Comparison of ENCODE assay signal across 9 mouse cellular contexts in genomic region chr15:91046506-91046905, GRCm38 (mm10). TPM values are rescaled to one million over a fixed set of nuclear protein-coding genes. Genes with fewer than 3 reads are reported as not detected.
DNase-seq lines count a peak whose midpoint lies in the region; ATAC-seq and TF ChIP-seq lines count a peak whose summit lies in the region.
"Had no signal": no experiment of that assay in that cellular context is flagged by ENCODE, and none has a peak within 500 bp of the region (broad histone marks: within the 10 kb centered on the region; RNA-seq: fewer than 3 reads in every experiment).

No protein-coding gene starts in this region.

- no peak for DNase-seq in forebrain, postnatal 0 days
- no peak for DNase-seq in right cerebral cortex, adult 18-20 months
- no peak for DNase-seq in layer of hippocampus, adult 9-10 months (ENCODE audit: low spot score)
- DNase-seq in thymus, adult 2 months: no peak
- DNase-seq: cerebellum, adult 11 months had no signal

- H3K4me1 ChIP-seq in intestine, postnatal 0 days (replicated peaks; ENCODE audit: control insufficient read depth, insufficient read depth, low read length): no peaks in the 10 kb centered on the region
- H3K4me1 ChIP-seq in intestine, embryonic 16.5 days (ENCODE audit: control insufficient read depth, insufficient read depth, low read length): 0 out of 2 replicates have a peak, but pooled peaks cover 5% of the 10 kb centered on the region
- H3K4me1 ChIP-seq in forebrain, postnatal 0 days (ENCODE audit: insufficient read depth): peaks cover 20% of the 10 kb centered on the region; the same call in 1 of the 2 replicates
- H3K4me1 ChIP-seq in liver, embryonic 12.5 days: 0 out of 2 replicates have a peak, but pooled peaks cover 9% of the 10 kb centered on the region
- peaks cover 44% of the 10 kb centered on the region for H3K4me1 ChIP-seq in neural tube, embryonic 13.5 days (replicated peaks)
- no peaks in the 10 kb centered on the region for H3K4me1 ChIP-seq in thymus, adult 2 months (replicated peaks; ENCODE audit: control insufficient read depth, insufficient read depth, low read length)

- no peak for TF ChIP-seq CTCF in intestine, postnatal 0 days (IDR thresholded peaks at IDR 0.05; ENCODE audit: low read depth)
- no peak for TF ChIP-seq CTCF in forebrain, postnatal 0 days (IDR thresholded peaks at IDR 0.05; ENCODE audit: low read depth)
- no peak for TF ChIP-seq CTCF in thymus, adult 2 months (IDR thresholded peaks at IDR 0.05; ENCODE audit: borderline replicate concordance, control insufficient read depth, extremely low read depth, insufficient read depth, low read length, poor library complexity)

- no peak overlapping the region for H3K9ac ChIP-seq in intestine, postnatal 0 days (ENCODE audit: low read depth, low read length)
- no peak overlapping the region for H3K9ac ChIP-seq in intestine, embryonic 16.5 days (ENCODE audit: low read depth, low read length)
- no peak overlapping the region for H3K9ac ChIP-seq in forebrain, postnatal 0 days
- no peak overlapping the region for H3K9ac ChIP-seq in liver, embryonic 12.5 days
- no peak overlapping the region for H3K9ac ChIP-seq in neural tube, embryonic 13.5 days

- no peak overlapping the region; the same call in 1 of the 2 replicates for H3K4me2 ChIP-seq in intestine, postnatal 0 days (replicated peaks; ENCODE audit: low read depth)
- no peak overlapping the region for H3K4me2 ChIP-seq in intestine, embryonic 16.5 days (ENCODE audit: low read depth, low read length)
- peak overlapping the region; percentile 18 for H3K4me2 ChIP-seq in forebrain, postnatal 0 days (ENCODE audit: low read depth)
- H3K4me2 ChIP-seq in liver, embryonic 12.5 days: no peak overlapping the region
- peak overlapping the region; percentile 80; the same call in 1 of the 2 replicates for H3K4me2 ChIP-seq in neural tube, embryonic 13.5 days

- H3K27me3 ChIP-seq in intestine, postnatal 0 days (replicated peaks; ENCODE audit: control insufficient read depth, insufficient read depth, low read length): no peaks in the 10 kb centered on the region
- H3K27me3 ChIP-seq in intestine, embryonic 16.5 days (replicated peaks; ENCODE audit: control insufficient read depth, insufficient read depth, low read length): no peaks in the 10 kb centered on the region
- no peaks in the 10 kb centered on the region for H3K27me3 ChIP-seq in forebrain, postnatal 0 days (ENCODE audit: insufficient read depth, low read length)
- H3K27me3 ChIP-seq in liver, embryonic 12.5 days (replicated peaks): peaks cover 23% of the 10 kb centered on the region
- no peaks in the 10 kb centered on the region for H3K27me3 ChIP-seq in neural tube, embryonic 13.5 days
- no peaks in the 10 kb centered on the region; the same call in 1 of the 2 replicates for H3K27me3 ChIP-seq in thymus, adult 2 months (ENCODE audit: control insufficient read depth, insufficient read depth, low read length)

- peak; percentile 52; the same call in 1 of the 2 replicates for ATAC-seq in intestine, postnatal 0 days
- ATAC-seq in intestine, embryonic 16.5 days: no peak
- ATAC-seq in forebrain, postnatal 0 days: no peak
- peak; percentile 48 for ATAC-seq in liver, embryonic 12.5 days
- no peak for ATAC-seq in neural tube, embryonic 13.5 days (ENCODE audit: low read depth)

- WGBS in intestine, postnatal 0 days: 54% methylated on average over 8 of the region's 8 CpGs
- 60% methylated on average over 8 of the region's 8 CpGs for WGBS in intestine, embryonic 16.5 days
- 44% methylated on average over 8 of the region's 8 CpGs for WGBS in forebrain, postnatal 0 days
- 68% methylated on average over 8 of the region's 8 CpGs for WGBS in liver, embryonic 12.5 days (ENCODE audit: insufficient replicate concordance)
- WGBS in neural tube, embryonic 13.5 days: 68% methylated on average over 8 of the region's 8 CpGs
- WGBS in thymus, adult 2 months: 81% methylated on average over 8 of the region's 8 CpGs

- H3K9me3 ChIP-seq in intestine, postnatal 0 days (ENCODE audit: control insufficient read depth): no peaks in the 10 kb centered on the region
- H3K9me3 ChIP-seq in intestine, embryonic 16.5 days (ENCODE audit: control insufficient read depth, low read length): no peaks in the 10 kb centered on the region
- H3K9me3 ChIP-seq in forebrain, postnatal 0 days (ENCODE audit: low read length): no peaks in the 10 kb centered on the region
- H3K9me3 ChIP-seq in liver, embryonic 12.5 days (replicated peaks): no peaks in the 10 kb centered on the region
- H3K9me3 ChIP-seq in neural tube, embryonic 13.5 days: no peaks in the 10 kb centered on the region

- no peak for TF ChIP-seq POLR2A in thymus, adult 2 months (IDR thresholded peaks at IDR 0.05; ENCODE audit: control insufficient read depth, extremely low read depth, insufficient read depth, low read length, poor library complexity)

- H3K27ac ChIP-seq in intestine, postnatal 0 days (ENCODE audit: low read depth, low read length): no peak overlapping the region
- no peak overlapping the region for H3K27ac ChIP-seq in intestine, embryonic 16.5 days (ENCODE audit: low read length)
- no peak overlapping the region for H3K27ac ChIP-seq in forebrain, postnatal 0 days (ENCODE audit: low read depth, low read length)
- no peak overlapping the region for H3K27ac ChIP-seq in liver, embryonic 12.5 days
- H3K27ac ChIP-seq in neural tube, embryonic 13.5 days (replicated peaks): no peak overlapping the region
- no peak overlapping the region for H3K27ac ChIP-seq in thymus, adult 2 months (ENCODE audit: control insufficient read depth, insufficient read depth, low read length)

- no peak overlapping the region for H3K4me3 ChIP-seq in intestine, postnatal 0 days (ENCODE audit: low read depth, low read length)
- H3K4me3 ChIP-seq in intestine, embryonic 16.5 days (ENCODE audit: low read length): no peak overlapping the region
- H3K4me3 ChIP-seq in forebrain, postnatal 0 days (ENCODE audit: low read depth, low read length): no peak overlapping the region
- no peak overlapping the region for H3K4me3 ChIP-seq in liver, embryonic 12.5 days
- no peak overlapping the region for H3K4me3 ChIP-seq in neural tube, embryonic 13.5 days
- H3K4me3 ChIP-seq in thymus, adult 2 months (ENCODE audit: control insufficient read depth, insufficient read depth, low read length): no peak overlapping the region

- H3K36me3 ChIP-seq in intestine, postnatal 0 days (ENCODE audit: control insufficient read depth, insufficient read depth): no peaks in the 10 kb centered on the region
- no peaks in the 10 kb centered on the region for H3K36me3 ChIP-seq in intestine, embryonic 16.5 days (ENCODE audit: control insufficient read depth, insufficient read depth, low read length)
- H3K36me3 ChIP-seq in forebrain, postnatal 0 days (ENCODE audit: insufficient read depth): no peaks in the 10 kb centered on the region
- H3K36me3 ChIP-seq in liver, embryonic 12.5 days: no peaks in the 10 kb centered on the region
- H3K36me3 ChIP-seq in neural tube, embryonic 13.5 days: no peaks in the 10 kb centered on the region
- no peaks in the 10 kb centered on the region for H3K36me3 ChIP-seq in thymus, adult 2 months (ENCODE audit: control insufficient read depth, insufficient read depth, low read length)

RNA-seq across cellular contexts. Expression of gene Kif21a, which starts 3.2 kb away (rescaled TPM):
- polyA plus RNA-seq in intestine, postnatal 0 days (2015; fragmentation: Nextera tagmentation; extraction: Ambion mirVana): 13.3 and 16.0 TPM in 2 replicates
- 10.6 and 11.2 TPM in 2 replicates for polyA plus RNA-seq in intestine, embryonic 16.5 days (2015; fragmentation: Nextera tagmentation; extraction: Ambion mirVana)
- total RNA-seq in forebrain, postnatal 0 days (2014; rRNA removed): 44.8 and 56.8 TPM in 2 replicates
- 15.8 and 24.5 TPM in 2 replicates for polyA plus RNA-seq in forebrain, postnatal 0 days (2015; fragmentation: Nextera tagmentation; extraction: Ambion mirVana)
- polyA plus RNA-seq in liver, embryonic 12.5 days (2016; fragmentation: Nextera tagmentation; extraction: Ambion mirVana): 1.9 and 2.0 TPM in 2 replicates
- polyA plus RNA-seq in neural tube, embryonic 13.5 days (2015; fragmentation: Nextera tagmentation; extraction: Ambion mirVana): 42.0 and 46.0 TPM in 2 replicates
- polyA plus RNA-seq in thymus, adult 2 months (2012; rRNA removed): 1.5 and 1.9 TPM in 2 replicates

Comparison
In these comparisons a context has a peak if more than half of its experiments do, and no peak if none do; other contexts are left out.
1. ATAC-seq: peak in intestine, postnatal 0 days (single experiment) and liver, embryonic 12.5 days (single experiment); none in intestine, embryonic 16.5 days (single experiment), forebrain, postnatal 0 days (single experiment) and neural tube, embryonic 13.5 days (single experiment).
2. H3K4me2 ChIP-seq: peak in forebrain, postnatal 0 days (single experiment) and neural tube, embryonic 13.5 days (single experiment); none in intestine, postnatal 0 days (single experiment), intestine, embryonic 16.5 days (single experiment) and liver, embryonic 12.5 days (single experiment).